In the genomic region with DNA sequence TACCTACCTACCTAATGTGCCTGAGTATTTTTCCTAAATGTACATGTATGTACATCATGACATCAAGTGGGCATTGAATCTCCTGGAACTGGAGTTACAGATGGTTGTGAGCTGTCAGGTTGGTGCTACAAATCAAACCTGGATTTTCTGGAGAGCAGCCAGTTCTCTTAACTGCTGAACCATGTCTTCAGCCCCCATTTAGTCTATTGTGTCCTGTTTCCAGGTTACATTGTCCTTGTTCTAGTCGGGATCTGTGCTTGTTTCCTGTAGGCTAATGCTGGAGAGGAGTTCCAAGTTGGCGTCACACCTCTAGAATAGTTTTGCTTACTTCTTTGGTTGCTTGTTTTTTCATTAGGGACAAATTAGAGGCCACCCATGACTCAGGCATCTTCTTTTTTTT, we compare ENCODE assay signal across 12 mouse cellular contexts. TPM values are rescaled to one million over a fixed set of nuclear protein-coding genes. Genes with fewer than 3 reads are reported as not detected.
"Had no signal": no experiment of that assay in that cellular context is flagged by ENCODE, and none has a peak within 500 bp of the region (broad histone marks: within the 10 kb centered on the region; RNA-seq: fewer than 3 reads in every experiment).

No protein-coding gene starts in this region.

- H3K4me2 ChIP-seq: intestine, embryonic 15.5 days; limb, embryonic 13.5 days; midbrain, embryonic 13.5 days had no signal

- H3K9ac ChIP-seq: intestine, embryonic 15.5 days; limb, embryonic 13.5 days; liver, embryonic 14.5 days; midbrain, embryonic 13.5 days had no signal

- DNase-seq: layer of hippocampus, adult 9-11 months; left cerebral cortex, postnatal 4 days; lung, adult 18-20 months; lung, postnatal 36 days; right cerebral cortex, adult 18-20 months; right cerebral cortex, postnatal 25 days; thymus, postnatal 36 days had no signal

- H3K9me3 ChIP-seq: intestine, embryonic 15.5 days; limb, embryonic 13.5 days; midbrain, embryonic 13.5 days had no signal

- H3K27ac ChIP-seq: intestine, embryonic 15.5 days; limb, embryonic 13.5 days; liver, embryonic 14.5 days; midbrain, embryonic 13.5 days had no signal

- H3K27me3 ChIP-seq: intestine, embryonic 15.5 days; limb, embryonic 13.5 days; midbrain, embryonic 13.5 days had no signal

- H3K4me3 ChIP-seq: intestine, embryonic 15.5 days; limb, embryonic 13.5 days; midbrain, embryonic 13.5 days had no signal

- H3K4me1 ChIP-seq: intestine, embryonic 15.5 days; limb, embryonic 13.5 days; midbrain, embryonic 13.5 days had no signal

- ATAC-seq: intestine, embryonic 15.5 days; midbrain, embryonic 13.5 days had no signal

RNA-seq across cellular contexts. Expression of gene Cnmd, which starts 56.1 kb away (rescaled TPM):
- polyA plus RNA-seq: small intestine, adult 2 months had no signal
